Mouse (Mus musculus) E14TG2a.4 (cell line): ENCODE measurements around the gene Foxr1.

ENCODE experiments used
- CTCF ChIP-seq: conservative IDR thresholded peaks from 2 replicates; pipeline ENCODE4 v1.5.1; 2014; ENCODE audit warnings: low read length
- NANOG ChIP-seq: IDR thresholded peaks from 2 replicates; pipeline ENCODE4 v1.6.1; 2014; ENCODE audit warnings: borderline replicate concordance, low read length, mixed read lengths

- TF ChIP-seq CTCF, result no peak
- no peak for TF ChIP-seq NANOG
Observed at GRCm38 (mm10) chr9:44396684-44397411, 44.1 kb downstream of the Foxr1 start, which contains the start of gene Slc37a4.
